Mouse (Mus musculus): ENCODE data around the gene Brinp2. TPM values are rescaled to one million over a fixed set of nuclear protein-coding genes. Genes with fewer than 3 reads are reported as not detected.

Brinp2 gene
- polyA plus RNA-seq, 1 experiment: 0.16 TPM

- DNase-seq (ENCODE audit: low read depth): no peak
These were observed 60.9 kb downstream of the Brinp2 start for GRCm38 (mm10) chr1:158295270-158295669.

DNA sequence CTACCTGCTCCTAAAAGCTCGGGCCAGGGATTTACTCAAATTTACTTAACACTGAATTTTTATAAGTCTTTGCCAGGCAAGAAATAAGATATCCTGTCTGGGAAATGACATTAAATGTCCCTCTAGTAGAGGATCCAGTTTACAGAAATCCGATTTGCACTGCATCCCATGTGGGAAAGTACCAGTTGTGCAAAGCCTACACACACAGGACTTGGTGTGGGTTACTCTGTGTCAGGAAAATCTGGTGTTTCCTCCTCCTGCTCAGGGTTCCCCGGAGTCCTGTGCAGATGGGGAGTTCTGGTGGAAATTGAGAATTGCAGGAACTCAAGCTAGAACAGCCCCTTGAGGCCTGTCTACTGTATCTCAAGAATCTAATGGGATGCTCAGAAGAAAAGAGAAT, 70.9 kb downstream of the Brinp2 start:
- no peak for DNase-seq (ENCODE audit: low read depth)

DNA sequence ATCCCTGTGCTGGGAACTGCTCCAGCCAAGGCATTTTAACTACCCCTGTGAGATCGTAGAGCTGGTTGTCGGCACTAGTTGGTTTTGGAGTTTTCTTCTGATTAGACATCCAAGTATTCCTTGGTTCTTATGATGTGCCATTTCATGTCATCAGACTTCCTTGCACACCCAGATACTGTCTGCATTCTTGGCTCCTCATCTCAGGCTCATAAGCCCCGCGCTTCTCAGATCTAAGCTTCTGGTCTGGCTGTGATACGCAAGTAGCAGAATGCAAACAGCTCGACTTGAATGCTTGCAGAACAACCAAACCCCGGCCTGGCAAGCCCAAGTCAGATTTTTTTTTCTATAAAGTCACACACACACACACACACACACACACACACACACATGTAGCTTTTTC, 72.3 kb downstream of the Brinp2 start:
- DNase-seq (ENCODE audit: low read depth): no peak

- DNase-seq (ENCODE audit: low read depth): no peak
These were observed 84.1 kb downstream of the Brinp2 start for GRCm38 (mm10) chr1:158272058-158272457.

DNA sequence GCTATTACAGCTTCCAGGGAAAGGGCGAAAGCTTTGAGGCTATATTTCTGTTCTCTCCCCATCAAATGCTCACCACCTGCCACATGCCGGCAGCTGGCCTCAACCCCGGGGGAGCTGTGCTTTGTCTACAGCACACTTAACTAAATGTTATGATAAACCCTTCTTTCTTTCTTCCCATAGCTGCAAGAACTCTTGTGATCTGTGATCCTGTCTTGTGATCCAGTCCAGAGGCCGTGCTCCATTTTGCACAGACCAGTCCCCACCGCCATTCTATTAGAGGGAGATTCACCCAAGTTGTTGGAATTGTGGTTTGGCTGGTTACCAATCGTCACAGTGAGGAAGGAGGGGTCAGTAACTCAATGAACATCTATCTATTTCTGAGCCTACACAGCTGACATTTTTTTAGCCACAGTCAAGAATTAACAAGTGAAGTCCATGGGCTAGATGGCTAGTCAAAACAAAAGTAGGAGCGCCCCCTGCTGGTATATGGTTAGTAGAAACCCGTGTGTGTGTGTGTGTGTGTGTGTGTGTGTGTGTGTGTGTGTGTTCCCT, 89.0 kb downstream of the Brinp2 start:
- no peak for DNase-seq (ENCODE audit: low read depth)

GRCm38 (mm10) chr1:158266293-158267019, 89.7 kb downstream of the Brinp2 start:
- DNase-seq (ENCODE audit: low read depth): no peak

DNA sequence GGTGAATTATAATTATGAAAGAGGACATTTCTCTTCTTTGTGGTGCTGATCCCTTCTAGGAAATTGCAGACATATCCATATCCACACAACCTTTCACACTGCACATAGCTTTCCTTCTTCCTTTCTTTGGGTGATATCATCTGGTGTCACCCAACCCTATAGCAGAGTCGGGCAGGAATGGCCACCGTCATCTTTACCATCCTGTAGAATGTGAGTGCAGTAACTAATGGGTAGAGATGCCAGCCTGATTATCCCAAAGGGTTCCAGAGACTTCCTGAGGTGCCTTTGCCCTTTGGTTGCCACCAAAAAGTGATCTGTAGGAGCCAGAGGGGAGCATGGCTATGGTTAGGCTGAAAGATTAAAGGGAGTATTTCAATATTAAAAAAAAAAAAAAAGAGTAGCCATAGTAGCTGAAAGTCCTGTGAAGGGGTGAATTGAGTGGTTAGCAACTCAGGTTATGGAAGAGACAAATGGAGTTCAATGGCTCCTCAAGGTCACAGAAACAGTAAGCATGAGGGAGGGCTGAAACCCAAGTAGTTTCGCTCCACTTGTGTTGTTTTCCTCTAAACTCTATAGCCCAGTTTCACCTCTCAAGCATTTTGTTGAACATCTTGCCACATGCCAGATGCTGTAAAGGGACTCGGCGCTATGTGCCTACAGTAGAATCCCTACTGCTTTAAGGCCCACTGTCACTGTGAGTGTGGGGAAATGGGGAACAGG, 96.5 kb downstream of the Brinp2 start:
- no peak for DNase-seq (ENCODE audit: low read depth)

GRCm38 (mm10) chr1:158258685-158259292, 97.3 kb downstream of the Brinp2 start:
- no peak for DNase-seq (ENCODE audit: low read depth)

- no peak for DNase-seq (ENCODE audit: low read depth)
These were observed 100.0 kb downstream of the Brinp2 start for GRCm38 (mm10) chr1:158255912-158256680.

GRCm38 (mm10) chr1:158252682-158253222, 103.4 kb downstream of the Brinp2 start:
- no peak for DNase-seq (ENCODE audit: low read depth)

DNA sequence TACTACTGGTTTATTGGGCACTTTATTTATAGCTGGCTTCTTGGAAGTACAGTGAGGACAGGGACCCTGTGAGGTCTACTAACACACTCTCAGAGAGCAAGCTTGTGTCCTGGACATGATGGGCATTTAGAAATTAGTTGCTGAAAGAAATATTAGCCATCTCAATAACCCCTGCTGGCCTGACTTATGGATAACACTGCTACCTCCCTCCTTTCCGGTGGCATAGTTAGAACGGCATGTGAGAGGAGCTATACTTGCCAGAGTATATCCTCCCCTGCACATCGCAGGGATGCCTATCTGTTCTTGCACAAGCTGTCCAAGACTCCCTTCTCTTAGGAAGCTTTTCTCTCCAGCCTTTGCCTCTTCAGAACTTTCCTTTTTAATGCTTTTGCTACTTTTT, 107.9 kb downstream of the Brinp2 start:
- no peak for DNase-seq (ENCODE audit: low read depth)

DNA sequence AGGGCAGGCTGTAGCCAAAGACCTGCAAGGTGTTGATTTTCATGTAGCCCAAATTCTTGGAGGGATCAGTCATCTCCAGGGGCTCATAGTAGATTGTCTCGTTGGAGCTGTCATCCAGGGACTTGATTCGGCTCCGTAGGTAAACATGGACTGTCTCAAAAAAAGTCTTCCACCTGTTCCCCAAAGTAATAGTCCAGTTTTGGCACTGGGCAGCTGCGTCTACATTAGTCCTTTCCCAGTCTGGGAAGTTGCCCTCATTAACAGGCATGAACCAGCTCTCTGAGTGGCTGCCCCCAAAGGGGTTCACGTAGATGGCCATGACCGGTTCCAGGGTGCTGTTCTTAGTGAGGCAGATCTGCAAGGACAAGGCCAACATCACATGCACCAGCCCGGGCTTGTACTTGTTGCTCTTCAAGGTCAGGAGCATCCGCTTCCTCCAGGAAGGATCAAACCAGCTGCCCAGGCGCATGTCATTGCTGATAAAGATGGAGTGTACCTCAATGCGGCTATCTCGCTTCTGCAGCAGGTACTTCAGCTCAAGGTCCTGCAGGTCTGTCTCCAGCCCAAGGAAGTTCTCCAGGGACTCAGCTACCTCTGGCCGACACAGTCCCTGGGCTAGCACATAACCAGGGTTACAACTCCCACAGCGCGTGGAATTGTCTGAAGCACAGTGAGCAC, 109.5 kb downstream of the Brinp2 start:
- DNase-seq (ENCODE audit: low read depth): no peak

DNA sequence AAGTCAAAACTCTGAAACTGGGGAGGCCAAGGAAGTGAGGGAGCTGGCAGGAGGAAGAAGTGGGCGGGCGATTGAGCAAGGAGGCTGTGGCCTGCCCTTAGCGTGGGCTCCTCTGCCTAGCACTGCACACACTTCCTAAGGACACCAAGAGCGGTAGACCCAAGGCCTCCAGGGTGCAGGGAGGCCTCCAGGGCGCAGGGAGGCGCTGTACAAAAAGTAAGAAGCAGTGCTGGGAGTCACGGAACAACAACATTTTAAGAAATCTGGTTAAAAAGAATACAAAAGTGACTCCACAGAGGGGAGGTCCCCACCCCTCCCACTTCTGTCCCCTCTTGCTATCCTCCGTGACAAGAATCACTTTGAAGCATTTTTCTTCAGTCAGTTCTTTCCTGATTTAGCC, 110.6 kb downstream of the Brinp2 start:
- no peak for DNase-seq (ENCODE audit: low read depth)

DNA sequence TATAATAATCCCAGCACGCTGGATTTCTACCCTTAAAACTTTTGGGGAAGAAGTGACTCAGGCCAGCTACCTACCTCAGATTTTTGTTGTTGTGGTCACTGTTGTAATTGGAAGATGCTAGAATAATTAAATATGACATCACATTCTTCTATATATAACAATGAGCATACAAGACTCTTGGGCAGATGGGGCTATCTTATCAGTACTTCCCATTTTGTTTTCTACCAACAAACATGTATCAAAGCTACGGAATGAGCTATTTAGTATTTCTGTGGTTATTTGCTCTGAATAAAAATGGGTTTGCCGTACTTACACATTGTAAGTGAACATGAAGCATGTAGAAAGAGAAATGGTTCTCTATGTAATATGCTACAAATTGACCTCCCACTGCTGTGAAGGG, 112.1 kb downstream of the Brinp2 start:
- no peak for DNase-seq (ENCODE audit: low read depth)

DNA sequence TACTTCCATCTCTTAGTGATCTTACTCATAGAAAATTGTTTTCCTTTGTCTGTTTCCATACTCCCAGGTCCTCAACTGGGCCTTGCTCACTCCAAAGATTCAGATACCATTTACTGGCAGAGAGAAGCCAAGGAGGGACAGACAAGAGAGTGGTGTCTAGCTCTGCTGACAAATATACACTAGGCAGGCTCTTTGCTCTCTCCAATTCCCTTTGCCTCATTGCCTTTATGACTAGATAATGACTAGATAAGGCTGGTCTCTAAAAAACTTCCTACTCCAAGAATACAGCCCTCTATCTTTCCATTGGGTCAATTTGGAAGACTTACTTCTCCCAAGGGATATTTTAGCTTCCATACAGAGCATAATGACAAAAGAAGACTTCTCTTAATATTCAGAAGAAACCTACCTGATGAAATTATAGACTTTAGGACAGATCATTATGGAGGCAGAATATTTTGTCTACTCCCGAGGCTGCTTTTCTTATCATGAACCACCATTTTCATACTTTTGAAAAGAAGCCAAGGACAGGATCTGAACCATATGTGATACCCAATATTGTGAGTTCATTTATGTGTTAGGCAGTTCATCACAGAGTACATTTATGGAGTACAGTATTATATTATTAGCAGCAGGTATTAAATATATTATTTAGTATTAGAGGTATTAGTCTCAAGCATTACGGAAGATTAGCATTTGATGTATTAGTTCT, 114.1 kb downstream of the Brinp2 start:
- no peak for DNase-seq (ENCODE audit: low read depth)

DNA sequence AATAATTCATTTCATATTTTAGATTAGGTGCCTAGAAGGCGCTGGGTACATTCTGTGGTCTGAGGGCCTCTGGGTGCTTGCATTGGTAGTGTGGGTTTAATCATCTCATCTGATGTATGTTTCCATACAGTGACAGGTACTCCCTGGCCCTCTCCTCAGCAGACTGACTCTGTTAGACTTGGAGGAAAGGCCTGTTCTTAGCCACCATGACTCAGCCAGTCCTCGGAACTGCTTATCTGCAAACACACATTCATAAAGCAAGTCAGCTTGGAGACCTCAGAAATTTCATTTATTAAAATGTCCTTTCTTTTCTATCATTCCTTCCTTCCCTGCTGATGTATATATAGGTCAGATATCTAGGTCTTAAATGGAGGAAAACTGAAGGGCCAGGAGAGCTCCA, 116.3 kb downstream of the Brinp2 start:
- no peak for DNase-seq (ENCODE audit: low read depth)

- no peak for DNase-seq (ENCODE audit: low read depth)
These were observed 117.4 kb downstream of the Brinp2 start for GRCm38 (mm10) chr1:158238722-158239121.

DNA sequence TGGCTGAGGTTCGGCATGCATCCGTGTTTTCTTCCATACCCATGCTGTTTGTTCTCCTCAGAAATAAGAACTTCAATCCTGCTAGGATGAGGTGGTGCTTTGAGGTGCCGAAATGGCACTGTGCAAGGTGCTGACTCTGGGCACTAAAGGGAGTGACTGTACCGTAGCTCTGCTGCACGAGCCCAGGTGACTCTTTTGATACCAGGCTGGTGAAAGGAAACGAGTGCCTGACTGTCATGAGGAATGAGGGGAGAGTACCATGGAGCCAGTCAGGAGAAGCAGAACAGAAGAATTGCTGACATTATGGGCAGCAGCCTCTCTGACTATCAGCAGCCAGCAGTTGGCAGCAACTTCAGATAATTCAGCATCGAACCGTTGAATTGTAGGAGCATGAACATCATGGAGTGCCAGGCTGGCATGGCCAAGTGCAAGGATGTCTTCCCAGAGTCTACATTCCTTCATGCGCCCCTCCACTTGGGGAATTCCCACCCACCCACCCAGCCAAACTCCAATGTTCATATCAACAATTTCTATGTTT, 127.4 kb downstream of the Brinp2 start:
- no peak for DNase-seq (ENCODE audit: low read depth)

- no peak for DNase-seq (ENCODE audit: low read depth)
These were observed 128.9 kb downstream of the Brinp2 start for GRCm38 (mm10) chr1:158227239-158227638.

DNA sequence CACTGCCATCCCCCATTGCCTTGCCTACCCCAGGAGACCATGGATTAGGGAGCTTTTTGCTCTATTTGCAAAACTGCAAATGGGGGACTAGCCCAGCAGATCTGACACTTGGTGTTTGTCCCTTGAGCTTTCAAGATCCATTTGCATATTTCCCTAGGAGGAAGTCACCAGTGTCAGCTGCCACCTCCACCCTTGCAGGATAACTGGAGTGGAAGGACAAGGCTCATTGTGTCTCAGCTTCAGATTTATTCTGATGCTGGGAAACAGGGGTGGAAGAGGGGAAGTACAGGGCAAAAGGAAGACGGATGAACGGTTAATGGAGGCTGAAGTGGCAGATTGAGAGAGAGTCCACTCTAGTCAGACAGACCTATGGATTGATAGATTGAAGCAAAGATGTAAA, 129.4 kb downstream of the Brinp2 start:
- no peak for DNase-seq (ENCODE audit: low read depth)

Data from gonadal fat pad, adult 2 months (tissue).